Mouse (Mus musculus) midbrain, postnatal 0 days (tissue): ENCODE data around the gene Fbxo6. TPM values are rescaled to one million over a fixed set of nuclear protein-coding genes. Genes with fewer than 3 reads are reported as not detected.

Experiments used
- ATAC-seq: fragments of 200-750 bp; cut with Nextera tagmentation; 2 replicates; pipeline ENCODE4 v1.8.0; 2017; ENCODE audit warnings: moderate number of reproducible peaks, mild to moderate bottlenecking, moderate TSS enrichment, moderate library complexity; ENCODE audit not compliant: low FRiP score
- DNase-seq: peaks from one replicate; pipeline ENCODE4 v3.0.0-alpha.2; 2015; ENCODE audit warnings: low spot score
- H3K27ac ChIP-seq: fragments of 300-500 bp; sonication (generic); 2 replicates; pipeline ENCODE4 v1.5.1; 2014; ENCODE audit warnings: low read depth, mild to moderate bottlenecking, low read length, mixed read lengths
- H3K27me3 ChIP-seq: fragments of 300-500 bp; sonication (generic); 2 replicates; pipeline ENCODE4 v1.6.1; 2014; ENCODE audit warnings: low read length, control low read depth, mixed read lengths; ENCODE audit not compliant: insufficient read depth
- H3K36me3 ChIP-seq: fragments of 300-500 bp; sonication (generic); 2 replicates; pipeline ENCODE4 v1.6.1; 2014; ENCODE audit warnings: low read length, control low read depth, mixed read lengths; ENCODE audit not compliant: insufficient read depth
- H3K4me1 ChIP-seq: fragments of 300-500 bp; sonication (generic); 2 replicates; pipeline ENCODE4 v1.6.1; 2014; ENCODE audit warnings: mild to moderate bottlenecking, control low read depth, antibody characterized with exemption, low read length, mixed read lengths; ENCODE audit not compliant: insufficient read depth
- H3K4me2 ChIP-seq: fragments of 300-500 bp; sonication (generic); 2 replicates; pipeline ENCODE4 v1.6.1; 2014; ENCODE audit warnings: low read depth, mild to moderate bottlenecking, low read length, mixed read lengths; ENCODE audit not compliant: poor library complexity, severe bottlenecking
- H3K4me3 ChIP-seq: fragments of 300-500 bp; sonication (generic); 2 replicates; pipeline ENCODE4 v1.5.1; 2014; ENCODE audit warnings: low read depth, mild to moderate bottlenecking, low read length, moderate library complexity
- H3K9ac ChIP-seq: fragments of 300-500 bp; sonication (generic); replicated peaks from 2 replicates; pipeline ENCODE4 v1.6.1; 2014; ENCODE audit warnings: mild to moderate bottlenecking, low read length, moderate library complexity, mixed read lengths; ENCODE audit not compliant: poor library complexity, severe bottlenecking
- H3K9me3 ChIP-seq: fragments of 300-500 bp; sonication (generic); 2 replicates; pipeline ENCODE4 v1.6.1; 2016; ENCODE audit warnings: low read length, control low read depth
- CTCF ChIP-seq: IDR thresholded peaks from 2 replicates; pipeline ENCODE4 v1.5.1; 2016; ENCODE audit warnings: antibody characterized with exemption, mild to moderate bottlenecking
- WGBS: fragments of 180-500 bp; shearing (Covaris S2); extraction: QIAGEN DNeasy Blood & Tissue Kit; methylation state at CpG from one replicate; pipeline ENCODE4 v1.1.7; 2014; 5-methylcytosine and 5-hydroxymethylcytosine counted together
- polyA plus RNA-seq: library from polyadenylated mRNA; unstranded; fragments of >200 nt; fragmentation: Nextera tagmentation; extraction: Ambion mirVana; gene quantifications from 2 replicates; pipeline ENCODE4 v1.2.1, GENCODE M21; 2015
- total RNA-seq: library from RNA; depleted of rRNA; stranded (reverse); fragments of >200 nt; gene quantifications from 2 replicates; pipeline ENCODE4 v1.2.3, GENCODE M21; 2014

Gene Fbxo6
- total and polyA plus RNA-seq, 2 experiments from 2014 or later = 23.6 to 27.7 TPM

GRCm38 (mm10) chr4:148166431-148166830 lies 14.5 kb upstream of the Fbxo6 start:
- Histone ChIP-seq H3K9me3 (no peaks in the 10 kb centered on the region), H3K27ac (peak overlapping the region; percentile 18; the same call in 1 of the 2 replicates), H3K9ac (no peak overlapping the region), H3K4me3 (no peak overlapping the region), H3K4me2 (no peak overlapping the region), H3K4me1 (peaks cover 6% of the 10 kb centered on the region; the same call in 1 of the 2 replicates), H3K36me3 (no peaks in the 10 kb centered on the region), H3K27me3 (peaks cover 38% of the 10 kb centered on the region)
- peak; percentile 90 for DNase-seq
- WGBS = 11% methylated on average over 10 of the region's 10 CpGs
- ATAC-seq = peak; percentile 74
- no peak for TF ChIP-seq CTCF

DNA sequence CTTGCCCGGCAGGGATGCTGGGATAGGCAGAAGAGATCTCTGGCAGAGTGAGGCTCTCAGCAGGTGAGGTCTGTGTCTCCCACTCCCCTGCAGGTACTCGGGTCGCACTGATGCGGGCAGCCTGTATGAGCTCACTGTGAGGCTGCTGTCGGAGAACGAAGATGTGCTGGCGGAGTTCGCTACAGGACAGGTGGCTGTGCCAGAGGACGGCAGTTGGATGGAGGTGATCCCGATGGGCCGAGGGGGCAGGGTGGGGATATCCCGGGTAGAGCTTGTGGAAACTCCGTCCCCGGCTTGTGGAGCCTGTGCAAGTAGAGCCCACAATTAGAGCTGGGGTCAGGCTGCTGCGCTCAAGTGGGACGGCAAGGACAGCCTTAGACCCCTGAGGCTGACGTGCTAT lies 13.6 kb upstream of the Fbxo6 start:
- Histone ChIP-seq H3K4me3 (no peak overlapping the region), H3K27me3 (peaks cover 44% of the 10 kb centered on the region), H3K4me1 (peaks cover 6% of the 10 kb centered on the region; the same call in 1 of the 2 replicates), H3K36me3 (no peaks in the 10 kb centered on the region), H3K9me3 (no peaks in the 10 kb centered on the region), H3K9ac (no peak overlapping the region), H3K27ac (0 out of 2 replicates have a peak overlapping the region, but pooled peaks have one; percentile 18), H3K4me2 (no peak overlapping the region)
- TF ChIP-seq CTCF = no peak
- ATAC-seq (no peak), DNase-seq (no peak)
- WGBS = 8% methylated on average over 17 of the region's 17 CpGs

DNA sequence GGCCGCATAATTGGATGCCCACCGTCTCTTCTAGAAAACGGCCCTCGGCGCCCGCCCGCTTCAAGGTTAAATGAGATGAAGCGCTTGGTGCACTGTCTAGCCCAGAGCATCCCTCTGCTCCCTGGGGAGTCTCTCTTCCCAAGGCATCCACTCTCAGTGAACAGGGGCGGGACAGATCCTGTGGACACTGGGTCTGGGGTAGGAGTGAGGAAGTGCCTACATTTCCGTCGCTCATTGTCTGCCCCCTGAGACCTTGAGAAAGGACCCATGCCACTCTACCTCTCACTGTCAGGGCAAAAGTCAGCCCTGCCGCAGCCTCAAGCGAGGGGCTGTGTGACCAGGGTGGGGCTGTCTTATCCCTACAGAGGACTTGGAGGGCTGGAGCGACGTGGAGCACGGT lies 12.5 kb upstream of the Fbxo6 start:
- H3K4me3 ChIP-seq = peak overlapping the region; percentile 29; the same call in 1 of the 2 replicates
- peaks cover 6% of the 10 kb centered on the region; the same call in 1 of the 2 replicates for H3K4me1 ChIP-seq
- WGBS = 4% methylated on average over 16 of the region's 16 CpGs
- H3K36me3 ChIP-seq = no peaks in the 10 kb centered on the region
- TF ChIP-seq CTCF = no peak
- H3K27ac ChIP-seq = no peak overlapping the region
- ATAC-seq (no peak), DNase-seq (no peak)
- peaks cover 36% of the 10 kb centered on the region for H3K27me3 ChIP-seq
- H3K9me3 ChIP-seq = no peaks in the 10 kb centered on the region
- 0 out of 2 replicates have a peak overlapping the region, but pooled peaks have one; percentile 29 for H3K9ac ChIP-seq
- peak overlapping the region; percentile 55 for H3K4me2 ChIP-seq

DNA sequence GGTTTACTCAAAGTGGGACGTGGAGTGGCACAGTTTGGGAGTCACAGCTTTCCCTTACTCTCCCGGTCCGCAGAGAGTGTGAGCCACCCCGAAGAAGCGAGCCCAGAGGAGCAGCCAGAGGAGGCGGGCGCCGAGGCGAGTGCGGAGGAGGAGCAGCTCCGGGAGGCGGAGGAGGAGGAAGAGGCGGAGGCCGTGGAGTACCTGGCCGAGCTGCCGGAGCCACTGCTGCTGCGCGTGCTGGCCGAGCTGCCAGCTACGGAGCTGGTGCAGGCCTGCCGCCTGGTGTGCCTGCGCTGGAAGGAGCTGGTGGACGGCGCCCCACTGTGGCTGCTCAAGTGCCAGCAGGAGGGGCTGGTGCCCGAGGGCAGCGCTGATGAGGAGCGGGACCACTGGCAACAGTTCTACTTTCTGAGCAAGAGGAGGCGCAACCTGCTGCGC lies 12.1 kb upstream of the Fbxo6 start:
- H3K36me3 ChIP-seq = no peaks in the 10 kb centered on the region

GRCm38 (mm10) chr4:148160436-148161390 lies 8.8 kb upstream of the Fbxo6 start, which contains the start of the genes Fbxo44 and Fbxo2:
Gene Fbxo44, minus strand, starts transcription at chr4:148160482.
Gene Fbxo2, plus strand, starts transcription at chr4:148160621.
- ATAC-seq = peak; percentile 33
- TF ChIP-seq CTCF = peak; percentile 30
- WGBS = under 1% methylated on average over 43 of the region's 43 CpGs

More for the DNA sequence above, 12.1 kb upstream of the Fbxo6 start:
- ATAC-seq (0 out of 2 replicates have a peak, but pooled peaks have one; percentile 6), DNase-seq (peak; percentile 86)
- Histone ChIP-seq H3K27me3 (peaks cover 35% of the 10 kb centered on the region), H3K4me2 (peak overlapping the region; percentile 55), H3K9ac (0 out of 2 replicates have a peak overlapping the region, but pooled peaks have one; percentile 29), H3K4me3 (peak overlapping the region; percentile 29; the same call in 1 of the 2 replicates), H3K4me1 (peaks cover 6% of the 10 kb centered on the region; the same call in 1 of the 2 replicates), H3K27ac (no peak overlapping the region), H3K9me3 (no peaks in the 10 kb centered on the region)
- TF ChIP-seq CTCF = peak; percentile 77
- under 1% methylated on average over 28 of the region's 29 CpGs for WGBS

More at GRCm38 (mm10) chr4:148160436-148161390, 8.8 kb upstream of the Fbxo6 start, which contains the start of the genes Fbxo44 and Fbxo2:
- Histone ChIP-seq H3K4me3 (peak within 1 kb of the TSS; percentile 75), H3K9me3 (no peaks in the 10 kb centered on the region), H3K36me3 (peaks cover 14% of the 10 kb centered on the region), H3K27ac (peak within 1 kb of the TSS; percentile 87), H3K27me3 (peaks cover 23% of the 10 kb centered on the region), H3K4me2 (peak within 1 kb of the TSS; percentile 92), H3K9ac (peak within 1 kb of the TSS; percentile 89), H3K4me1 (peaks cover 14% of the 10 kb centered on the region)
- peak; percentile 71 for DNase-seq
